Mouse (Mus musculus): Measurements from ENCODE around the gene Hinfp. TPM values are rescaled to one million over a fixed set of nuclear protein-coding genes. Genes with fewer than 3 reads are reported as not detected.

Hinfp gene
- polyA plus RNA-seq, 1 experiment from 2014 or later = 23.2 TPM

- Histone ChIP-seq H3K9me3 (ENCODE audit: control insufficient read depth, low read length) (no peaks in the 10 kb centered on the region), H3K4me1 (ENCODE audit: control insufficient read depth, insufficient read depth, low read length) (no peaks in the 10 kb centered on the region), H3K27me3 (ENCODE audit: control insufficient read depth, insufficient read depth, low read length) (no peaks in the 10 kb centered on the region), H3K9ac (replicated peaks; ENCODE audit: low read depth, low read length) (no peak overlapping the region), H3K27ac (ENCODE audit: low read depth, low read length) (no peak overlapping the region), H3K4me2 (ENCODE audit: low read depth, low read length) (no peak overlapping the region), H3K36me3 (ENCODE audit: control insufficient read depth, insufficient read depth, low read length) (no peaks in the 10 kb centered on the region), H3K4me3 (ENCODE audit: low read depth, low read length) (no peak overlapping the region)
- no peak for ATAC-seq (ENCODE audit: low read depth)
- 90% methylated on average over 6 of the region's 6 CpGs for WGBS
Measured at GRCm38 (mm10) chr9:44247907-44248306, 57.6 kb downstream of the Hinfp start.

DNA sequence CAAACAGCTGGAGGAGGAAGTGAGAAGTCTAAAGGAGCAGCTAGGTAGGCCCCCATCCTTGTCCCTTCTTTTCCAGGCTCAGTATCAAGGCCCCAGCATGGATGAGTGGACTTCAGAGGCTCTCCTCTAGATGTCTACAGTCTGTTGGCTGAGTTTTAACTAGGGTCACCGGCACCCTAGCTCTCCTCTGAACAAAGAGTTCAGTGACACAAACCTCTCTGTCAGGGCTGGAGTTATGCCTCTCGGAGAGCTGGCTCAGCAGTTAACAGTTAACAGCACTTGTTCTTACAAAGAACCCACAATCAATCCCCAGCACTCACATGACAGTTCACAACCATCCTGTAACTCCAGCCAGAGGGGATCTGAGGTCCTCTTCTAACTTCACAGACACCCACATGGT, 61.9 kb downstream of the Hinfp start:
- ATAC-seq (ENCODE audit: low read depth) = no peak

More for the DNA sequence above, 61.9 kb downstream of the Hinfp start:
- Histone ChIP-seq H3K9me3 (ENCODE audit: control insufficient read depth, low read length) (no peaks in the 10 kb centered on the region), H3K9ac (replicated peaks; ENCODE audit: low read depth, low read length) (no peak overlapping the region), H3K4me1 (ENCODE audit: control insufficient read depth, insufficient read depth, low read length) (no peaks in the 10 kb centered on the region), H3K4me2 (ENCODE audit: low read depth, low read length) (no peak overlapping the region), H3K36me3 (ENCODE audit: control insufficient read depth, insufficient read depth, low read length) (no peaks in the 10 kb centered on the region), H3K27me3 (ENCODE audit: control insufficient read depth, insufficient read depth, low read length) (no peaks in the 10 kb centered on the region), H3K4me3 (ENCODE audit: low read depth, low read length) (no peak overlapping the region), H3K27ac (ENCODE audit: low read depth, low read length) (no peak overlapping the region)
- 35% methylated on average over 2 of the region's 2 CpGs for WGBS

Small RNA genes within 50 kb of the gene (microRNA-seq; reads per million reads assigned to microRNA genes)
- not detected for gene Gm44335

Other genes with a start within 250 kb of the Hinfp start
- gene Usp2, start 238.7 kb downstream of the Hinfp start, polyA plus RNA-seq (2014; fragmentation: Nextera tagmentation; extraction: Ambion mirVana) = 9.4 and 11.7 TPM in 2 replicates
- gene Mfrp, start 203.9 kb downstream of the Hinfp start, polyA plus RNA-seq (2014; fragmentation: Nextera tagmentation; extraction: Ambion mirVana) = not detected in 2 replicates
- 6.7 and 8.0 TPM in 2 replicates for gene C1qtnf5, start 198.4 kb downstream of the Hinfp start, polyA plus RNA-seq (2014; fragmentation: Nextera tagmentation; extraction: Ambion mirVana)
- 0.08 and 0.10 TPM in 2 replicates for gene Gm49380, start 192.2 kb downstream of the Hinfp start, polyA plus RNA-seq (2014; fragmentation: Nextera tagmentation; extraction: Ambion mirVana)
- 28.9 and 32.6 TPM in 2 replicates for gene Rnf26, start 192.2 kb downstream of the Hinfp start, polyA plus RNA-seq (2014; fragmentation: Nextera tagmentation; extraction: Ambion mirVana)
- gene Mcam, start 171.2 kb downstream of the Hinfp start, polyA plus RNA-seq (2014; fragmentation: Nextera tagmentation; extraction: Ambion mirVana) = 9.0 and 23.0 TPM in 2 replicates
- gene Cbl, start 71.6 kb downstream of the Hinfp start, polyA plus RNA-seq (2014; fragmentation: Nextera tagmentation; extraction: Ambion mirVana) = 19.7 and 22.6 TPM in 2 replicates
- not detected in 2 replicates for gene Ccdc153, start 65.0 kb downstream of the Hinfp start, polyA plus RNA-seq (2014; fragmentation: Nextera tagmentation; extraction: Ambion mirVana)
- gene Pdzd3, start 54.2 kb downstream of the Hinfp start, polyA plus RNA-seq (2014; fragmentation: Nextera tagmentation; extraction: Ambion mirVana) = 0.12 and 0.23 TPM in 2 replicates
- 3.7 and 4.5 TPM in 2 replicates for gene Nlrx1, start 37.1 kb downstream of the Hinfp start, polyA plus RNA-seq (2014; fragmentation: Nextera tagmentation; extraction: Ambion mirVana)
- gene Abcg4, start 17.1 kb downstream of the Hinfp start, polyA plus RNA-seq (2014; fragmentation: Nextera tagmentation; extraction: Ambion mirVana) = 21.4 and 25.0 TPM in 2 replicates
- 19.0 and 21.9 TPM in 2 replicates for gene C2cd2l, start 14.6 kb upstream of the Hinfp start, polyA plus RNA-seq (2014; fragmentation: Nextera tagmentation; extraction: Ambion mirVana)
- gene Dpagt1, start 20.3 kb upstream of the Hinfp start, polyA plus RNA-seq (2014; fragmentation: Nextera tagmentation; extraction: Ambion mirVana) = 35.3 and 35.9 TPM in 2 replicates
- gene H2afx, start 29.0 kb upstream of the Hinfp start, polyA plus RNA-seq (2014; fragmentation: Nextera tagmentation; extraction: Ambion mirVana) = 92.3 and 94.3 TPM in 2 replicates
- gene Hmbs, start 38.6 kb upstream of the Hinfp start, polyA plus RNA-seq (2014; fragmentation: Nextera tagmentation; extraction: Ambion mirVana) = 58.3 and 58.4 TPM in 2 replicates
- 34.4 and 43.4 TPM in 2 replicates for gene Vps11, start 56.0 kb upstream of the Hinfp start, polyA plus RNA-seq (2014; fragmentation: Nextera tagmentation; extraction: Ambion mirVana)
- gene Hyou1, start 73.8 kb upstream of the Hinfp start, polyA plus RNA-seq (2014; fragmentation: Nextera tagmentation; extraction: Ambion mirVana) = 20.7 and 27.0 TPM in 2 replicates
- 70.9 and 78.8 TPM in 2 replicates for gene Slc37a4, start 91.2 kb upstream of the Hinfp start, polyA plus RNA-seq (2014; fragmentation: Nextera tagmentation; extraction: Ambion mirVana)
- 1,180 and 1,219 TPM in 2 replicates for gene Rps25, start 101.5 kb upstream of the Hinfp start, polyA plus RNA-seq (2014; fragmentation: Nextera tagmentation; extraction: Ambion mirVana)
- 305 and 308 TPM in 2 replicates for gene Trappc4, start 101.9 kb upstream of the Hinfp start, polyA plus RNA-seq (2014; fragmentation: Nextera tagmentation; extraction: Ambion mirVana)
- gene Ccdc84, start 112.9 kb upstream of the Hinfp start, polyA plus RNA-seq (2014; fragmentation: Nextera tagmentation; extraction: Ambion mirVana) = 31.1 and 34.5 TPM in 2 replicates
- not detected in 2 replicates for gene Foxr1, start 135.5 kb upstream of the Hinfp start, polyA plus RNA-seq (2014; fragmentation: Nextera tagmentation; extraction: Ambion mirVana)
- gene Upk2, start 149.3 kb upstream of the Hinfp start, polyA plus RNA-seq (2014; fragmentation: Nextera tagmentation; extraction: Ambion mirVana) = not detected in 2 replicates
- gene Bcl9l, start 177.2 kb upstream of the Hinfp start, polyA plus RNA-seq (2014; fragmentation: Nextera tagmentation; extraction: Ambion mirVana) = 11.5 and 12.3 TPM in 2 replicates

All from neural tube, embryonic 14.5 days (tissue).